Mouse (Mus musculus): ENCODE results near the gene Pde7b.

GRCm38 (mm10) chr10:20551341-20551740 lies 173.5 kb downstream of the Pde7b start:
- TF ChIP-seq POLR2A (IDR thresholded peaks at IDR 0.05; ENCODE audit: borderline replicate concordance, low read depth, low read length) (no peak), CTCF (IDR thresholded peaks at IDR 0.05; ENCODE audit: low read depth, low read length) (no peak)
